Mouse (Mus musculus): Measurements from ENCODE around the gene Notch4.

GRCm38 (mm10) chr17:34532671-34533070 lies 31.4 kb upstream of the Notch4 start:
- TF ChIP-seq HCFC1 (IDR thresholded peaks at IDR 0.05; ENCODE audit: low read depth, low read length): no peak
- TF ChIP-seq POLR2A (IDR thresholded peaks at IDR 0.05; ENCODE audit: low read depth, low read length): no peak
- TF ChIP-seq MAX (IDR thresholded peaks at IDR 0.05; ENCODE audit: low read length): no peak
- no peak for TF ChIP-seq UBTF (IDR thresholded peaks at IDR 0.05; ENCODE audit: low read depth, low read length)
- TF ChIP-seq ZC3H11A (IDR thresholded peaks at IDR 0.05; ENCODE audit: low read depth, low read length): no peak
- TF ChIP-seq EP300 (IDR thresholded peaks at IDR 0.05; ENCODE audit: low read length): no peak
- no peak for TF ChIP-seq CHD1 (IDR thresholded peaks at IDR 0.05; ENCODE audit: low read depth, low read length)
- TF ChIP-seq ZNF384 (IDR thresholded peaks at IDR 0.05; ENCODE audit: low read depth, low read length): no peak
